Mouse (Mus musculus) liver, embryonic 14.5 days (tissue): ENCODE results near the gene Lyzl4. TPM values are rescaled to one million over a fixed set of nuclear protein-coding genes. Genes with fewer than 3 reads are reported as not detected.

ENCODE experiments used
- ATAC-seq: fragments of 200-750 bp; cut with Nextera tagmentation; 2 replicates; pipeline ENCODE4 v1.8.0; 2017; ENCODE audit warnings: moderate number of reproducible peaks, mild to moderate bottlenecking, moderate library complexity; ENCODE audit not compliant: insufficient read depth
- DNase-seq, 3 experiments: peaks; one replicate each; pipeline ENCODE4 v3.0.0-alpha.2; 2012 to 2013; ENCODE audit warnings: low read depth in 3 of 3, low spot score in 3 of 3
- H3K27ac ChIP-seq: fragments of 300-500 bp; sonication (generic); 2 replicates; pipeline ENCODE4 v1.5.1; 2014; ENCODE audit warnings: moderate library complexity, mild to moderate bottlenecking, control low read depth, inconsistent platforms
- H3K27me3 ChIP-seq: fragments of 300-500 bp; sonication (generic); 2 replicates; pipeline ENCODE4 v1.6.1; 2014; ENCODE audit warnings: mild to moderate bottlenecking, low read length, moderate library complexity; ENCODE audit not compliant: control insufficient read depth, insufficient read depth
- H3K36me3 ChIP-seq: fragments of 300-500 bp; sonication (generic); replicated peaks from 2 replicates; pipeline ENCODE4 v1.6.1; 2014; ENCODE audit warnings: low read depth; ENCODE audit not compliant: control insufficient read depth, insufficient read depth
- H3K4me1 ChIP-seq, 2 experiments: fragments of 200-500 bp in 1 of 2; fragments of 300-500 bp in 1 of 2; sonication (generic) in 1 of 2; replicated peaks; 2 replicates each; pipeline ENCODE4 v1.6.1; 2012 to 2014; ENCODE audit warnings: antibody characterized with exemption in 1 of 2, inconsistent platforms in 1 of 2, low read length in 1 of 2; ENCODE audit not compliant: control insufficient read depth in 2 of 2, insufficient read depth in 2 of 2
- H3K4me2 ChIP-seq: fragments of 300-500 bp; sonication (generic); 2 replicates; pipeline ENCODE4 v1.6.1; 2014; ENCODE audit warnings: low read depth, mild to moderate bottlenecking, control low read depth, moderate library complexity
- H3K4me3 ChIP-seq, 2 experiments: fragments of 200-500 bp in 1 of 2; fragments of 300-500 bp in 1 of 2; sonication (generic) in 1 of 2; 2 replicates each; pipeline ENCODE4 v1.5.1; 2012 to 2014; ENCODE audit warnings: low read depth in 2 of 2, low read length in 2 of 2, mild to moderate bottlenecking in 2 of 2, control low read depth in 1 of 2, inconsistent platforms in 1 of 2, moderate library complexity in 1 of 2; ENCODE audit not compliant: insufficient read depth in 1 of 2
- H3K9ac ChIP-seq: fragments of 300-500 bp; sonication (generic); replicated peaks from 2 replicates; pipeline ENCODE4 v1.6.1; 2014; ENCODE audit warnings: mild to moderate bottlenecking, control low read depth, moderate library complexity
- H3K9me3 ChIP-seq: fragments of 300-500 bp; sonication (generic); 2 replicates; pipeline ENCODE4 v1.6.1; 2016; ENCODE audit warnings: low read length, mixed read lengths; ENCODE audit not compliant: control insufficient read depth
- CTCF ChIP-seq: IDR thresholded peaks from 2 replicates; pipeline ENCODE4 v1.5.1; 2016; ENCODE audit warnings: antibody characterized with exemption, low read depth, control low read depth
- EP300 ChIP-seq: IDR thresholded peaks from 2 replicates; pipeline ENCODE4 v1.6.1; 2016; ENCODE audit warnings: antibody characterized with exemption, low read depth
- WGBS: fragments of 180-500 bp; shearing (Covaris S2); extraction: QIAGEN DNeasy Blood & Tissue Kit; methylation state at CpG from one replicate; pipeline ENCODE4 v1.1.7; 2014; ENCODE audit not compliant: insufficient replicate concordance; 5-methylcytosine and 5-hydroxymethylcytosine counted together
- polyA plus RNA-seq, 2 experiments: library from polyadenylated mRNA; depleted of rRNA in 1 of 2; stranded (reverse) in 1 of 2; unstranded in 1 of 2; fragments of >200 nt; fragmentation: Nextera tagmentation in 1 of 2; extraction: Ambion mirVana in 1 of 2; gene quantifications; 2 replicates each; pipeline versions ENCODE4 v1.2.1 to v1.2.3; 2012 to 2014

The Lyzl4 gene
- polyA plus RNA-seq, 2 experiments: 0.15 TPM; not detected in 1

- TF ChIP-seq EP300 (no peak), CTCF (no peak)
- H3K36me3 ChIP-seq: no peaks in the 10 kb centered on the region
- H3K27ac ChIP-seq: no peak overlapping the region
- H3K4me1 ChIP-seq: no peaks in the 10 kb centered on the region
- DNase-seq: no peak
- WGBS: 27% methylated on average over 3 of the region's 3 CpGs
- H3K9me3 ChIP-seq: no peaks in the 10 kb centered on the region
- no peak overlapping the region for H3K9ac ChIP-seq
- H3K27me3 ChIP-seq: peaks cover 36% of the 10 kb centered on the region
- no peak overlapping the region for H3K4me3 ChIP-seq
- H3K4me2 ChIP-seq: no peak overlapping the region
- ATAC-seq: no peak
Measured at GRCm38 (mm10) chr9:121644855-121645254, 3.0 kb upstream of the Lyzl4 start.

GRCm38 (mm10) chr9:121642401-121643181 is 695 bp upstream of the Lyzl4 start, which contains the start of gene Vipr1:
Gene Vipr1 (plus strand): TSS chr9:121642716.
- Histone ChIP-seq H3K9me3 (no peaks in the 10 kb centered on the region), H3K9ac (no peak within 1 kb of the TSS), H3K4me3 (peak within 1 kb of the TSS; percentile 19 to 38; a peak in 3 of 4 replicates), H3K36me3 (no peaks in the 10 kb centered on the region), H3K4me2 (peak within 1 kb of the TSS; percentile 54), H3K27ac (no peak within 1 kb of the TSS), H3K27me3 (peaks cover 38% of the 10 kb centered on the region), H3K4me1 (no peaks in the 10 kb centered on the region)
- peak; percentile 74 for ATAC-seq
- TF ChIP-seq CTCF: no peak
- TF ChIP-seq EP300: no peak
- no peak for DNase-seq
- under 1% methylated on average over 75 of the region's 79 CpGs for WGBS

DNA sequence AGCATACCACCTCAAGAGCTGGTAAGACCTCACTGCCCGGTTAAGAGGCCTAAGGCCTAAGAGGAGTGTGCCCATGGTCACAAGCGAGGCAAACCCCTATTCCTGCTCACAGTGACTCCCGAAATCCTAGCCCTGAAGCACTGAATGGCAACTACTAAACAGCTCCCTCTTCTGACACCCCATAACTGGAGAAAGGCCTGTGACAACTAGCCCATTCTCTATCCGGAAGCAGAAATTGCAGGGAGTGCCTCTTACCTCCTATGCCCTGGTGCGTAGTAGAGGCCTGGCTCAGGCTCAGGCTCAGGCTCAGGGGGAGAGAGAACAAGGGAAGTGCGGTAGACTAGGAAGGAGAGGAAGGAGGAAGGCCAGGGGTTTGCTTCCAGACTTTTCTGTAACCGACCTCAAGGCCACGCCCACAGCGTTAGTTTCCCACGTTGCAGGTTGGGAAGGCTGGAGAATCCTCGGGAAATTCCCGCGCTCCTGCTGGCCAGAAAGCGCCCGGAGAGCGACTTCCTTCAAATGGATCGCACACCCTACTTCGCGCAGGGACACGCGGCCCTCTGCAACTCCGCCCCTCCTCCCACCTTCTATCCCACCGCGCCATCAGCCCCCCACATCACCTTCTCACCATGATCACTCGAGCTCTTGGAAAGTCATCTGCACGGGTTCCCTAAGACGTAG is 521 bp downstream of the Lyzl4 start:
- WGBS: 9% methylated on average over 27 of the region's 27 CpGs
- H3K36me3 ChIP-seq: no peaks in the 10 kb centered on the region
- TF ChIP-seq EP300 (no peak), CTCF (no peak)
- no peak for DNase-seq
- no peaks in the 10 kb centered on the region for H3K9me3 ChIP-seq
- ATAC-seq: no peak
- H3K4me2 ChIP-seq: peak overlapping the region; percentile 54
- no peak overlapping the region for H3K4me3 ChIP-seq
- no peak overlapping the region for H3K9ac ChIP-seq
- peaks cover 38% of the 10 kb centered on the region for H3K27me3 ChIP-seq
- H3K4me1 ChIP-seq: no peaks in the 10 kb centered on the region
- no peak overlapping the region for H3K27ac ChIP-seq

GRCm38 (mm10) chr9:121639790-121640189 is 2.1 kb downstream of the Lyzl4 start:
- Histone ChIP-seq H3K27ac (no peak overlapping the region), H3K9me3 (no peaks in the 10 kb centered on the region), H3K4me2 (no peak overlapping the region), H3K4me1 (no peaks in the 10 kb centered on the region), H3K4me3 (no peak overlapping the region), H3K9ac (no peak overlapping the region), H3K36me3 (no peaks in the 10 kb centered on the region), H3K27me3 (peaks cover 38% of the 10 kb centered on the region)
- TF ChIP-seq EP300: no peak
- ATAC-seq (no peak), DNase-seq (no peak)
- 64% methylated on average over 16 of the region's 16 CpGs for WGBS

DNA sequence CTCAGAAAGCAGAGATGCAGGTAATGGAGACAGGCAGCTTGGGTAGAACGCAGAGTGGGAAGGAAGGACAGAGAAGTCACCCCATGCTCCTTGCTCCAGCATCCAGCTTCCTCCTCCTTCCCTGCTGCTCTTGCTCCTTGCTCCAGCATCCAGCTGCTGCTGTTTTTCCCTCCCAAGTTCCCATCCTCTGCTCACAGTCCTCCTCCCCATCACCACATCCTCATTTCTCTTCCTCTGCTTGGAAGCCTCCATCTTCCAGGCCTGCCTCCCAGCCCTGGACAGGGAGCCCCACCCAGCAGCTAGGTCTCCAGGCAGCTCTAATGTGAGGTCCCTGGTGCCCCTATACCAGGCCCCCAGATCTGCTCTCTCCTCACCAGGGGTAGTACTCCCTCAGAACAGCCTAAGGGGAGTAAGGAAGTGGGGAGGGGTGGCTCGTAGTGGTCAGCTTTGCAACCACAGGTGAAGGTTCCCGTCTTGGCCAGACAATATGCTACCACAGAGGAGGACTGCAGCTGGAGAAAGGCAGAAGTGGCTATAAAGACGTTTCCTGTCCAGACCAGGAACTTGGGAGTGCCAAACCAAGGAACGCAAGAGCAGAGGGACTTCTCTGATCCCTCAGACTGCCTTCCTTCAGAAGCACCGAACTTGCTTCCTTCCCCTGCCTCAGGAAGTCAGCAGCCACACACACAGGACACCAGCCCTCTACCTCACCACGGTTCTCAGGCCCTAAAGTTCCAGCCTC is 5.9 kb downstream of the Lyzl4 start:
- Histone ChIP-seq H3K9ac (no peak overlapping the region), H3K4me2 (no peak overlapping the region), H3K4me3 (no peak overlapping the region), H3K27ac (no peak overlapping the region), H3K9me3 (no peaks in the 10 kb centered on the region), H3K4me1 (no peaks in the 10 kb centered on the region), H3K27me3 (peaks cover 6% of the 10 kb centered on the region), H3K36me3 (no peaks in the 10 kb centered on the region)
- ATAC-seq: no peak
- DNase-seq: no peak
- TF ChIP-seq CTCF (no peak), EP300 (no peak)
- 17% methylated on average over 7 of the region's 7 CpGs for WGBS
